Mouse (Mus musculus) CD4-positive, CD25-positive, alpha-beta regulatory T cell (primary cell): ENCODE measurements around the gene Acacb. TPM values are rescaled to one million over a fixed set of nuclear protein-coding genes. Genes with fewer than 3 reads are reported as not detected.

ENCODE experiments used
- polyA plus RNA-seq: library from polyadenylated mRNA; unstranded; fragments of 100-300 nt; shearing (Covaris generic); gene quantifications from one replicate; pipeline ENCODE4 v1.2.1, GENCODE M21; 2017

The Acacb gene
- polyA plus RNA-seq: 0.25 TPM

GRCm38 (mm10) chr5:114146028-114146888 is at the start of gene Acacb:
TSS of gene Acacb (plus strand) at chr5:114146535.

GRCm38 (mm10) chr5:114127374-114128349 is 18.7 kb upstream of the Acacb start, which contains the start of gene Alkbh2:
TSS of gene Alkbh2 (minus strand) at chr5:114128218.

GRCm38 (mm10) chr5:114130211-114130605 is 16.1 kb upstream of the Acacb start, which contains the start of gene Ung:
TSS of gene Ung (plus strand) at chr5:114130386.

GRCm38 (mm10) chr5:114273693-114274402 is 127.5 kb downstream of the Acacb start, which contains the start of gene Foxn4:
TSS of gene Foxn4 (minus strand) at chr5:114273807.

GRCm38 (mm10) chr5:114288874-114289273 is 142.5 kb downstream of the Acacb start, which contains the start of gene Myo1h:
TSS of gene Myo1h (plus strand) at chr5:114289166.

Other genes with a start within 250 kb of the Acacb start
- 87.3 TPM for gene Coro1c, start 237.8 kb upstream of the Acacb start, polyA plus RNA-seq
- gene Ssh1, start 152.6 kb upstream of the Acacb start, polyA plus RNA-seq: 49.6 TPM
- 0.73 TPM for gene Dao, start 142.8 kb upstream of the Acacb start, polyA plus RNA-seq
- gene Usp30, start 81.1 kb upstream of the Acacb start, polyA plus RNA-seq: 9.0 TPM
- gene Svop, start 55.0 kb upstream of the Acacb start, polyA plus RNA-seq: 0.28 TPM
- 13.3 TPM for gene Alkbh2, start 18.3 kb upstream of the Acacb start, polyA plus RNA-seq
- 4.0 TPM for gene Ung, start 16.1 kb upstream of the Acacb start, polyA plus RNA-seq
- gene Foxn4, start 127.3 kb downstream of the Acacb start, polyA plus RNA-seq: not detected
- gene Myo1h, start 142.6 kb downstream of the Acacb start, polyA plus RNA-seq: 2.7 TPM
- gene Kctd10, start 234.0 kb downstream of the Acacb start, polyA plus RNA-seq: 114 TPM
- gene Ube3b, start 234.1 kb downstream of the Acacb start, polyA plus RNA-seq: 76.4 TPM